Mouse (Mus musculus) hematopoietic stem cell, adult 5-6 weeks (primary cell): ENCODE data around the gene Ndufs2. TPM values are rescaled to one million over a fixed set of nuclear protein-coding genes. Genes with fewer than 3 reads are reported as not detected.
A peak's percentile ranks its signal among the peaks of the same experiment; 100 is the strongest.

ENCODE experiments used
- ATAC-seq, 2 experiments: fragments of 125-278 bp in 1 of 2; replicated peaks in 1 of 2; 2 replicates each; pipeline ENCODE4 v1.8.0; 2016 to 2017; ENCODE audit warnings: inconsistent platforms in 2 of 2, mild to moderate bottlenecking in 2 of 2, moderate number of reproducible peaks in 2 of 2, low read depth in 1 of 2, moderate TSS enrichment in 1 of 2; ENCODE audit not compliant: low FRiP score in 2 of 2, poor library complexity in 2 of 2, severe bottlenecking in 2 of 2, insufficient read depth in 1 of 2, low TSS enrichment in 1 of 2
- total RNA-seq: library from RNA; stranded (forward); fragments of 172-1452, 232-1000 nt; gene quantifications from 2 replicates; pipeline ENCODE4 v1.2.3, GENCODE M21; 2017

Gene Ndufs2
- 260 and 369 TPM in 2 replicates for total RNA-seq

- ATAC-seq, result no peak
These were observed at the start of gene Ndufs2 for GRCm38 (mm10) chr1:171250680-171251593. TSS of gene Ndufs2 (minus strand) at chr1:171251388.

GRCm38 (mm10) chr1:171298226-171298625, 47.0 kb upstream of the Ndufs2 start:
- no peak for ATAC-seq

DNA sequence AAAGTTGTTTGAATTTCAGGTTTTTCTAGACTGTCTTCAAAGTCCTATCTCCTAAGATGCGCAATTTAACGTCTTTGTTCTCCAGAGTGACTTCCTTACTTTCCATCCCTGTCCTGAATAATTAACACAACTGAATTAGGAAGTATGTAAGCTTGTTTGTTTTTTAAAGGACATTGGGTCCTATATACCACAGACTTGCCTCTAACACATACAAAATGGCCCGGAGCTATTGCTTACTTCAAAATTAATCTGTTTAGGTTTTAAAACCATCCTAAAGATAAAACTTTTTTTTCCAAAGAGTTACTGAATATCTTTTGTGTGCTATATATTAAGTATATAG, 43.8 kb upstream of the Ndufs2 start:
- ATAC-seq, result no peak

DNA sequence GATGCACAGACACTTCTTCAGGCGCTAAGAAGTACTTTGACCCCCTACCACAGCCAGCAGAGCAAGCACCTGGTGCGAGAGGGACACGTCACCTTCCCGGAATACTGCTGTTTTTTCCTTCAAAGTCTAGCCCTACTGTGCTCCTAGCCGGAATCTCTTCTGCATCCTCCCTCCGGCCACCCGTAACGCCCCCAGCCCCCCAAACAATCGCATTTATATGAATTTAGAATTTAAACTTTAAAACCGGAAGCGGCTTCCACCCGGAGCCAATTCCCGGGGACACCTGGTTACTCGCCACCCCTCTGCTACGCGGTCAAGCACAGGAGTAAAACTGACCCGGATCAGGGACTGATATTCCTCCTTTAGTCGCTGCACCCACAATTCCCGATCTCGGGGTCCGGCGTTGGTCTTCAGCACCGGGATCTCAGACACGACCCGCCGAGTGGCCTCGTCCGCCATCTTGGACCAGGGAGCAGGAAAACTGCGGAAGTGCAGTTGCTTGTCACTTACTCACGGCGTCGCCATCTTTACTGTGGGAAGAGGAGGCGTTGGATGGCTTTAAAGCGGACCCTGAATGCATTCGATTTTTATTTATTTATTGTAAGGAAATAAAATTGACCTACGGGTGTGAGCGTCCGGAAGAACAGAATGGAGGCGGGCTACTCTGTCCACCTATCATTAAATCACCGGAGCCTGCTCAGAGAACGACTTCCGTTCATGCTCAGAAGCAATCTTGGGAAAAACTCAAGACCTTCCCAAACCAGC, 43.3 kb upstream of the Ndufs2 start, which contains the start of gene Ufc1:
Gene Ufc1 (minus strand): TSS at position 727 of the 765 bp plus-strand sequence.
- peak; percentile 91 to 95 for ATAC-seq

DNA sequence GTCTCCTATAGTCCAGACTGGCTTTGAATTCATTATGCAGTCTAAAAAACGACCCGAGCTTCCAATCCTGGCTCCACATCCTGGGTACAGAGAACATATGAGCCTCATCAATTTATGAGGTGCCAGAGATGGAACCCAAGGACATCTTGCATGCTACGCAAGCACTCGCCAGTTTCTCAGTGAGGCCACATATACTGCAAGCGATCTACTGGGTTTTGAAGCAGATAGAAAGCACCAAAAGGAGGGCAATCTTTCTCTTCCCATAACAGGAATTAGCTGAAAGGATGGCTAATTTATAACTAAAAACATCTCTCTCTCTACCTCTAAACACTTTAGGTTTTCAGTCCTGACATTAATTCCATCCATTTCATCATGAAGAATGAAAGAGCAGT, 42.7 kb upstream of the Ndufs2 start:
- no peak for ATAC-seq

GRCm38 (mm10) chr1:171293351-171293750, 42.2 kb upstream of the Ndufs2 start:
- ATAC-seq, result no peak

- ATAC-seq, result no peak
These were observed 37.1 kb upstream of the Ndufs2 start for GRCm38 (mm10) chr1:171288328-171288727.

DNA sequence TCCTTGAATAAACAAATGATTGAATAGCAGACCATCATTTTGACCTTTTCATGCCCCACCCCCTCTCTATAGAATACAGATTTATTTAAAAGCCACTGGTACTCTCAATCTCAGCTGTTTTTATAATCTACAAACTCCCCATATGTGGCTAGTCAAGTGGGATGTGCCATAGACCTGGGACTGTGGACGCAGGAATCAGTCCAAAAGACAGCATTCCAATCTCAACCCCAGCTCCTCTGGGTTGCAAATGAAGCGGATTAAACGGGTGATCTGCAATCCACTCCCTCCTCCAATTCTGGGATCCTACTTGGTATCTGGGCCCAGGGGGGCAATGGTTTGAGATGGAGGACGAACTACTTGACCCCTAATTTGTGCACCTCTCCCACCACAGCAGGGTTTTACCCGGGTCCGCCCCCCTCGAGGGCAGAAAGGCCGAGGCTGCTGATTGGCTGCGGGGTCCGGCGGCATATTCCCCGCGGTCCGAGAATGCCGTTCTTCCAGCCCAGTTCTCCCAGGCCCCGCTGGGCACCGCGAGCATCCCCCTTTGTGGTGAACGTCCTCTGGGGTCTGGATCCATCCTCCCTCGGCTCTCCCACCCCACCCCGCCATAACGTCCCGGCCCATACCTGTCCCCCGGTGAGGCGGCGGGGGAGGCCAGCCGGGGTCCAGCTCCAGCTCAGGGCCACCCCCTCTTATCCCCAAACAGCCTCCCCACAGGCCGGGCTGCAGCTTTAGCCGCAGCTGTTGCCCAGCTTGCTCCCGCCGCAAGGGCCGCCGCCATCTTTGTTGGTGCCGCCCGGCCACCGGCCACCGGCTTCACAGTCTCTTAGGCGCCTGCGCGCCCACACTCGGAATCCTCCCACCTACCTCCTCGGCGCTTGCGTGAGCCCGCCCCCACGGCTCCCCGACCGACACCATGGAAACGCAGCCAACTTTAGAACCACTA, 36.2 kb upstream of the Ndufs2 start, which contains the start of gene Usp21:
Gene Usp21 (minus strand): TSS at position 856 of the 946 bp plus-strand sequence.
- ATAC-seq, result peak; percentile 94 to 98

GRCm38 (mm10) chr1:171286517-171286916, 35.3 kb upstream of the Ndufs2 start:
- no peak for ATAC-seq

DNA sequence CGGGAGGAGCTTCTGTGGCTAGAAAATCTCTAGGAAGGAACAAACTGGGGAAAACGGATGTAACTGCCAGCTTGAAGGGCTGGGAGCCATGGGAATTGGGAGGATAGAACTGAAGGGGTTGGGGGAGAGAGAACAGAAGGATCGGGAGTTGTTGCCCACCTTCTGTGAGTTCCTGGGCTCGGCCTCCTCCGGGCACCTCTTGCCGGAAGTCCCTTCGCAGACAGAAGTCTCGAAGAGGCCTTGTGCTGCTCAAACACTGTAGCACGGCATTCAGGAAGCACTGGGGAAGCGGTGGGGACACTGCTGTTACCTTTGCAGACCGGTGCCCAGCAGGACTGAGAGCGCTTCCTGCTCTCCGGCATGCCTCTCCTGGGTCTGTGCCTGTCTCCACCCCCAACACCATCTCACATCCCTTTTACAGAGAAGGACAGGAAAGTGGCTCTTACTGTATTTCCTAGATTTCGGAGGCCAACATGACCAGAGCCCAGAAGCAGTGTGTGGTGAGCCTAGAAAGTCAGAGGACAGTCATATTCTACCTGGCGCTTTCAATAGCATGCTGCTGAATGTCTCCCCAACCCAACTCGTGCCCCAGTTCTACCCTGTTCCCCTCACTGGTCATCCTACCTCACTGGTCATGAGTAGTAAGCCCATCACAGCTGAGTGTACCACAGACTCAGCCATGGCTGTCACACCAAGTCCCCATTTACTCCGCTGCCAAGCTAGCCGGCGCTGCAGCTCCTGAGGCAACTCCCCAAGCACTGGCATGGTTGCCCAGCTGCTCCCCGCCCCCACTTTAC, 34.1 kb upstream of the Ndufs2 start:
- ATAC-seq, result no peak

DNA sequence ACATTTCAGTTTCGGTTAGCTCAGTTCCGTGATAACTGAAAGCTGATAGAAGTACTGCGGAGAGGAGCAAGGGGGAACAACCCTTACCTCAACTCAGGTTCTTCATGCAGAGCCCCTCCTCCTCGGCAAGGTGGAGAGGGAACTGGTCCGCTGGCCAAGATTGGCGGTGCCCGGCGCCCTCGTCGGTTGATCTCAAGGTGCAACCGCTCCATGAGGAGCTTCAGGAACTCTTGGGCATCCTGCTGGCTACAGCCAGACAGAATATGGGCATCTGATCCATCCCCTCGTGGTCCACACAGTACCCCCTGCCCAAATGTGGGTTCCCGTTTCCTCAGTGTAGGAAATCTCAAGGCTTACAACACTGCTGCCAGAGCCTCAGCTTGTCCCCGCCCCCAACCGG, 33.3 kb upstream of the Ndufs2 start:
- no peak for ATAC-seq

DNA sequence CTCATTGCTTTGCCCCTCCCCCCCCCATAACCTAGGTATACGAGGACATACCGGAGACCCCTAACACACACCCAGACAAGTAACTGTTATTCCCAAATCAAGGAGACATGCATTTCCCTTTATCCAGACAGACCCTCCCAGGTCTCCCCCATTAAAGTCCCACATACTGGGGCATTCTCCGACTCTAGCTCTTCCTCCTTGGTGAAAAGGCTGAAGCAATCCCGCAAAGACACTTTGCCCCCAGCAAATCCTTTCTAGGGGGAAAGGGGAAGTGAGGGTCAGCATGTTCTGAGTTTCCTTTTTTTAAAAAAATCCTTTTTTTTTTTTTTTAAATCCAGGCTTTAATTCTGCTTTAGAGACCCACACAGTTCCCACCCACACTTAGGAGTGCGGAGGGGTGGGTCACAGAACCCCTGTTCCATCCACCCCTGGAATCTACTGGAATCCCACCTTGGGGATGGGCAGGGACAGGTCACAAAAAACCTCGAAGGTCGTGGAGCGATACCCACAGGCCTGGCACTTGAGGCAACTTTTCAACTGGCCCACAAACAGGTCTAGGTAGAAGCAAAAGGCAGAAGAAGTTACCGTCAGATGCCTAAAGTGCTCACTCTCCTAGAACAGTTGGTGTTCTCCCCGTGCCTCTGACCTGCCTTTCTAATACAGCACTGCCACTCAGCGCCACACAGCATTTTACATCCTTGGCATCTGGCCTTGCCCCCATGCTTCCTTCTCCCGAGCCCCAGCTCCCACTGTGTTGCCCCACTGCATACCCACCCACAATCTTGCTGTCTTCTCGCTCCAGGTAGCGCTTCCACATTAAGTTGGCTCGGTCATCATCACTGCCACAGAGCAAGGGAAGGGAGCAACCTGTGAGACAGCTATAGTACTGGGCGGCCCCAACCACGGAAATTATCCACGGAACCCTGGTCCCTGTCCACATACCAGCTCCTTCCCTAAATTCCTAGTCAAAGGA, 32.3 kb upstream of the Ndufs2 start:
- ATAC-seq, result no peak

- no peak for ATAC-seq
These were observed 31.1 kb upstream of the Ndufs2 start for GRCm38 (mm10) chr1:171282086-171282805.

GRCm38 (mm10) chr1:171281528-171281923, 30.3 kb upstream of the Ndufs2 start:
- peak; percentile 55 to 57 for ATAC-seq

- peak; percentile 93 to 94 for ATAC-seq
These were observed 29.8 kb upstream of the Ndufs2 start, which contains the start of gene Ppox for GRCm38 (mm10) chr1:171280916-171281527. TSS of gene Ppox (minus strand) at chr1:171281186.
